Mouse (Mus musculus): ENCODE data around the gene Mfsd6. TPM values are rescaled to one million over a fixed set of nuclear protein-coding genes. Genes with fewer than 3 reads are reported as not detected.

Mfsd6 gene
- polyA plus RNA-seq, 1 experiment from 2014 or later = 5.2 TPM

- H3K36me3 ChIP-seq (ENCODE audit: control insufficient read depth, insufficient read depth, low read length) = no peaks in the 10 kb centered on the region
- no peaks in the 10 kb centered on the region for H3K27me3 ChIP-seq (ENCODE audit: control insufficient read depth, insufficient read depth, low read length)
- H3K4me2 ChIP-seq (ENCODE audit: low read depth, low read length) = no peak overlapping the region
- ATAC-seq (ENCODE audit: insufficient read depth, low FRiP score) = peak; percentile 56; the same call in 1 of the 2 replicates
- no peaks in the 10 kb centered on the region for H3K4me1 ChIP-seq (ENCODE audit: control insufficient read depth, insufficient read depth, low read length)
- H3K9ac ChIP-seq (ENCODE audit: low read length) = no peak overlapping the region
- WGBS = 77% methylated on average over 1 of the region's 1 CpGs
- no peaks in the 10 kb centered on the region for H3K9me3 ChIP-seq (replicated peaks; ENCODE audit: control insufficient read depth, low read length)
- H3K27ac ChIP-seq (ENCODE audit: low read length) = no peak overlapping the region
- H3K4me3 ChIP-seq (replicated peaks; ENCODE audit: low read length) = no peak overlapping the region
Observed at GRCm38 (mm10) chr1:52749978-52750377, 22.7 kb upstream of the Mfsd6 start.

- no peak overlapping the region for H3K27ac ChIP-seq (ENCODE audit: low read length)
- H3K9me3 ChIP-seq (replicated peaks; ENCODE audit: control insufficient read depth, low read length) = no peaks in the 10 kb centered on the region
- H3K36me3 ChIP-seq (ENCODE audit: control insufficient read depth, insufficient read depth, low read length) = no peaks in the 10 kb centered on the region
- H3K4me1 ChIP-seq (ENCODE audit: control insufficient read depth, insufficient read depth, low read length) = no peaks in the 10 kb centered on the region
- H3K9ac ChIP-seq (ENCODE audit: low read length) = no peak overlapping the region
- H3K4me3 ChIP-seq (replicated peaks; ENCODE audit: low read length) = no peak overlapping the region
- no peaks in the 10 kb centered on the region for H3K27me3 ChIP-seq (ENCODE audit: control insufficient read depth, insufficient read depth, low read length)
- WGBS = 20% methylated on average over 3 of the region's 3 CpGs
- ATAC-seq (ENCODE audit: insufficient read depth, low FRiP score) = no peak
- H3K4me2 ChIP-seq (ENCODE audit: low read depth, low read length) = no peak overlapping the region
Observed at GRCm38 (mm10) chr1:52748260-52748659, 21.0 kb upstream of the Mfsd6 start.

GRCm38 (mm10) chr1:52742567-52742966, 15.3 kb upstream of the Mfsd6 start:
- H3K9me3 ChIP-seq (replicated peaks; ENCODE audit: control insufficient read depth, low read length) = no peaks in the 10 kb centered on the region
- no peaks in the 10 kb centered on the region for H3K27me3 ChIP-seq (ENCODE audit: control insufficient read depth, insufficient read depth, low read length)
- H3K4me3 ChIP-seq (replicated peaks; ENCODE audit: low read length) = no peak overlapping the region
- no peaks in the 10 kb centered on the region for H3K36me3 ChIP-seq (ENCODE audit: control insufficient read depth, insufficient read depth, low read length)
- H3K9ac ChIP-seq (ENCODE audit: low read length) = no peak overlapping the region
- no peak for ATAC-seq (ENCODE audit: insufficient read depth, low FRiP score)
- H3K4me2 ChIP-seq (ENCODE audit: low read depth, low read length) = no peak overlapping the region
- H3K27ac ChIP-seq (ENCODE audit: low read length) = no peak overlapping the region
- H3K4me1 ChIP-seq (ENCODE audit: control insufficient read depth, insufficient read depth, low read length) = no peaks in the 10 kb centered on the region
- WGBS = 76% methylated on average over 5 of the region's 5 CpGs

GRCm38 (mm10) chr1:52734208-52734607, 6.9 kb upstream of the Mfsd6 start:
- no peaks in the 10 kb centered on the region for H3K27me3 ChIP-seq (ENCODE audit: control insufficient read depth, insufficient read depth, low read length)
- no peaks in the 10 kb centered on the region for H3K36me3 ChIP-seq (ENCODE audit: control insufficient read depth, insufficient read depth, low read length)
- no peaks in the 10 kb centered on the region for H3K4me1 ChIP-seq (ENCODE audit: control insufficient read depth, insufficient read depth, low read length)
- no peak overlapping the region for H3K4me3 ChIP-seq (replicated peaks; ENCODE audit: low read length)
- H3K9ac ChIP-seq (ENCODE audit: low read length) = no peak overlapping the region
- no peak for ATAC-seq (ENCODE audit: insufficient read depth, low FRiP score)
- no peak overlapping the region for H3K4me2 ChIP-seq (ENCODE audit: low read depth, low read length)
- WGBS = 71% methylated on average over 4 of the region's 4 CpGs
- no peaks in the 10 kb centered on the region for H3K9me3 ChIP-seq (replicated peaks; ENCODE audit: control insufficient read depth, low read length)
- H3K27ac ChIP-seq (ENCODE audit: low read length) = no peak overlapping the region

GRCm38 (mm10) chr1:52730258-52730657, 3.0 kb upstream of the Mfsd6 start:
- 72% methylated on average over 1 of the region's 1 CpGs for WGBS
- H3K9ac ChIP-seq (ENCODE audit: low read length) = no peak overlapping the region
- no peaks in the 10 kb centered on the region for H3K36me3 ChIP-seq (ENCODE audit: control insufficient read depth, insufficient read depth, low read length)
- no peak for ATAC-seq (ENCODE audit: insufficient read depth, low FRiP score)
- H3K27ac ChIP-seq (ENCODE audit: low read length) = no peak overlapping the region
- peaks cover 3% of the 10 kb centered on the region; the same call in 1 of the 2 replicates for H3K4me1 ChIP-seq (ENCODE audit: control insufficient read depth, insufficient read depth, low read length)
- no peaks in the 10 kb centered on the region for H3K27me3 ChIP-seq (ENCODE audit: control insufficient read depth, insufficient read depth, low read length)
- H3K4me2 ChIP-seq (ENCODE audit: low read depth, low read length) = no peak overlapping the region
- H3K9me3 ChIP-seq (replicated peaks; ENCODE audit: control insufficient read depth, low read length) = no peaks in the 10 kb centered on the region
- no peak overlapping the region for H3K4me3 ChIP-seq (replicated peaks; ENCODE audit: low read length)

GRCm38 (mm10) chr1:52728857-52729489, 1.7 kb upstream of the Mfsd6 start:
- no peak for ATAC-seq (ENCODE audit: insufficient read depth, low FRiP score)
- Histone ChIP-seq H3K4me1 (ENCODE audit: control insufficient read depth, insufficient read depth, low read length) (peaks cover 3% of the 10 kb centered on the region; the same call in 1 of the 2 replicates), H3K9ac (ENCODE audit: low read length) (no peak overlapping the region), H3K4me2 (ENCODE audit: low read depth, low read length) (no peak overlapping the region), H3K27ac (ENCODE audit: low read length) (no peak overlapping the region), H3K27me3 (ENCODE audit: control insufficient read depth, insufficient read depth, low read length) (no peaks in the 10 kb centered on the region), H3K36me3 (ENCODE audit: control insufficient read depth, insufficient read depth, low read length) (no peaks in the 10 kb centered on the region), H3K9me3 (replicated peaks; ENCODE audit: control insufficient read depth, low read length) (no peaks in the 10 kb centered on the region), H3K4me3 (replicated peaks; ENCODE audit: low read length) (no peak overlapping the region)
- 83% methylated on average over 5 of the region's 5 CpGs for WGBS

GRCm38 (mm10) chr1:52726371-52727055, 749 bp downstream of the Mfsd6 start:
- H3K9me3 ChIP-seq (replicated peaks; ENCODE audit: control insufficient read depth, low read length) = no peaks in the 10 kb centered on the region
- WGBS = under 1% methylated on average over 53 of the region's 56 CpGs

GRCm38 (mm10) chr1:52722586-52722985, 4.7 kb downstream of the Mfsd6 start:
- H3K27me3 ChIP-seq (ENCODE audit: control insufficient read depth, insufficient read depth, low read length) = no peaks in the 10 kb centered on the region
- peaks cover 3% of the 10 kb centered on the region; the same call in 1 of the 2 replicates for H3K4me1 ChIP-seq (ENCODE audit: control insufficient read depth, insufficient read depth, low read length)
- H3K36me3 ChIP-seq (ENCODE audit: control insufficient read depth, insufficient read depth, low read length) = no peaks in the 10 kb centered on the region
- no peak overlapping the region for H3K4me3 ChIP-seq (replicated peaks; ENCODE audit: low read length)
- no peak overlapping the region for H3K27ac ChIP-seq (ENCODE audit: low read length)
- ATAC-seq (ENCODE audit: insufficient read depth, low FRiP score) = 0 out of 2 replicates have a peak, but pooled peaks have one; percentile 39
- 40% methylated on average over 4 of the region's 4 CpGs for WGBS
- H3K4me2 ChIP-seq (ENCODE audit: low read depth, low read length) = no peak overlapping the region
- no peaks in the 10 kb centered on the region for H3K9me3 ChIP-seq (replicated peaks; ENCODE audit: control insufficient read depth, low read length)
- no peak overlapping the region for H3K9ac ChIP-seq (ENCODE audit: low read length)

More at GRCm38 (mm10) chr1:52726371-52727055, 749 bp downstream of the Mfsd6 start:
- Histone ChIP-seq H3K9ac (ENCODE audit: low read length) (peak overlapping the region; percentile 75), H3K27ac (ENCODE audit: low read length) (peak overlapping the region; percentile 58), H3K27me3 (ENCODE audit: control insufficient read depth, insufficient read depth, low read length) (no peaks in the 10 kb centered on the region), H3K4me2 (ENCODE audit: low read depth, low read length) (peak overlapping the region; percentile 88), H3K4me3 (replicated peaks; ENCODE audit: low read length) (peak overlapping the region; percentile 86), H3K36me3 (ENCODE audit: control insufficient read depth, insufficient read depth, low read length) (no peaks in the 10 kb centered on the region), H3K4me1 (ENCODE audit: control insufficient read depth, insufficient read depth, low read length) (peaks cover 3% of the 10 kb centered on the region; the same call in 1 of the 2 replicates)
- peak; percentile 86 for ATAC-seq (ENCODE audit: insufficient read depth, low FRiP score)

GRCm38 (mm10) chr1:52719096-52719495, 8.2 kb downstream of the Mfsd6 start:
- no peak overlapping the region for H3K4me3 ChIP-seq (replicated peaks; ENCODE audit: low read length)
- H3K27me3 ChIP-seq (ENCODE audit: control insufficient read depth, insufficient read depth, low read length) = no peaks in the 10 kb centered on the region
- no peaks in the 10 kb centered on the region for H3K4me1 ChIP-seq (ENCODE audit: control insufficient read depth, insufficient read depth, low read length)
- no peaks in the 10 kb centered on the region for H3K36me3 ChIP-seq (ENCODE audit: control insufficient read depth, insufficient read depth, low read length)
- H3K27ac ChIP-seq (ENCODE audit: low read length) = no peak overlapping the region
- ATAC-seq (ENCODE audit: insufficient read depth, low FRiP score) = no peak
- WGBS = 64% methylated on average over 5 of the region's 5 CpGs
- no peak overlapping the region for H3K9ac ChIP-seq (ENCODE audit: low read length)
- H3K9me3 ChIP-seq (replicated peaks; ENCODE audit: control insufficient read depth, low read length) = no peaks in the 10 kb centered on the region
- H3K4me2 ChIP-seq (ENCODE audit: low read depth, low read length) = no peak overlapping the region

Data from stomach, embryonic 16.5 days (tissue).